Mouse (Mus musculus) midbrain, embryonic 13.5 days (tissue): ENCODE data around the gene Eif2b5. TPM values are rescaled to one million over a fixed set of nuclear protein-coding genes. Genes with fewer than 3 reads are reported as not detected.
"Not testable (repeated sequence)": the region's sequence is repeated elsewhere in the genome, so short reads cannot be mapped to it uniquely, and the experiment has no call there.

Experiments
- ATAC-seq: fragments of 200-750 bp; cut with Nextera tagmentation; 2 replicates; pipeline ENCODE4 v1.8.0; 2017; ENCODE audit warnings: mild to moderate bottlenecking, moderate TSS enrichment, moderate library complexity
- H3K27ac ChIP-seq: fragments of 300-500 bp; sonication (generic); 2 replicates; pipeline ENCODE4 v1.5.1; 2015; ENCODE audit warnings: inconsistent platforms, mild to moderate bottlenecking, moderate library complexity
- H3K27me3 ChIP-seq: fragments of 300-500 bp; sonication (generic); 2 replicates; pipeline ENCODE4 v1.6.1; 2015; ENCODE audit warnings: mild to moderate bottlenecking, inconsistent platforms
- H3K36me3 ChIP-seq: fragments of 300-500 bp; sonication (generic); 2 replicates; pipeline ENCODE4 v1.6.1; 2015; ENCODE audit warnings: mild to moderate bottlenecking, inconsistent platforms
- H3K4me1 ChIP-seq: fragments of 300-500 bp; sonication (generic); replicated peaks from 2 replicates; pipeline ENCODE4 v1.6.1; 2015; ENCODE audit warnings: inconsistent platforms
- H3K4me2 ChIP-seq: fragments of 300-500 bp; sonication (generic); replicated peaks from 2 replicates; pipeline ENCODE4 v1.6.1; 2015; ENCODE audit warnings: moderate library complexity, mild to moderate bottlenecking, inconsistent platforms
- H3K4me3 ChIP-seq: fragments of 300-500 bp; sonication (generic); replicated peaks from 2 replicates; pipeline ENCODE4 v1.5.1; 2015; ENCODE audit warnings: mild to moderate bottlenecking, inconsistent platforms
- H3K9ac ChIP-seq: fragments of 300-500 bp; sonication (generic); replicated peaks from 2 replicates; pipeline ENCODE4 v1.6.1; 2015; ENCODE audit warnings: mild to moderate bottlenecking, inconsistent platforms
- H3K9me3 ChIP-seq: fragments of 300-500 bp; sonication (generic); 2 replicates; pipeline ENCODE4 v1.6.1; 2016; ENCODE audit warnings: mild to moderate bottlenecking, inconsistent platforms
- WGBS: fragments of 180-500 bp; shearing (Covaris S2); methylation state at CpG from one replicate; pipeline ENCODE4 v1.1.7; 2015; 5-methylcytosine and 5-hydroxymethylcytosine counted together
- polyA plus RNA-seq: library from polyadenylated mRNA; unstranded; fragments of >200 nt; fragmentation: Nextera tagmentation; extraction: Ambion mirVana; gene quantifications from 2 replicates; pipeline ENCODE4 v1.2.1, GENCODE M21; 2015

The Eif2b5 gene
- 105 and 111 TPM in 2 replicates for polyA plus RNA-seq

- Histone ChIP-seq H3K4me3 (peak within 1 kb of the TSS; percentile 87), H3K4me1 (peaks cover 20% of the 10 kb centered on the region), H3K9me3 (no peaks in the 10 kb centered on the region), H3K9ac (peak within 1 kb of the TSS; percentile 87), H3K27ac (peak within 1 kb of the TSS; percentile 79), H3K4me2 (peak within 1 kb of the TSS; percentile 87), H3K27me3 (peaks cover 14% of the 10 kb centered on the region), H3K36me3 (peaks cover 33% of the 10 kb centered on the region)
- WGBS, result 1% methylated on average over 49 of the region's 49 CpGs
- peak; percentile 97 for ATAC-seq
Observed at GRCm38 (mm10) chr16:20498677-20499475, at the start of gene Eif2b5. Gene Eif2b5, plus strand, starts transcription at chr16:20498817.

GRCm38 (mm10) chr16:20451774-20452173 lies 46.8 kb upstream of the Eif2b5 start:
- ATAC-seq, result no peak
- no peaks in the 10 kb centered on the region for H3K36me3 ChIP-seq
- H3K27me3 ChIP-seq, result no peaks in the 10 kb centered on the region
- no peak overlapping the region for H3K27ac ChIP-seq
- no peak overlapping the region for H3K9ac ChIP-seq
- WGBS, result 87% methylated on average over 6 of the region's 6 CpGs
- no peak overlapping the region for H3K4me3 ChIP-seq
- H3K4me1 ChIP-seq, result no peaks in the 10 kb centered on the region
- H3K9me3 ChIP-seq, result no peaks in the 10 kb centered on the region
- H3K4me2 ChIP-seq, result no peak overlapping the region

- H3K4me1 ChIP-seq, result no peaks in the 10 kb centered on the region
- no peak overlapping the region for H3K4me3 ChIP-seq
- H3K4me2 ChIP-seq, result no peak overlapping the region
- WGBS, result 94% methylated on average over 6 of the region's 6 CpGs
- H3K36me3 ChIP-seq, result no peaks in the 10 kb centered on the region
- no peak for ATAC-seq
- H3K27me3 ChIP-seq, result no peaks in the 10 kb centered on the region
- no peak overlapping the region for H3K9ac ChIP-seq
- H3K27ac ChIP-seq, result no peak overlapping the region
- no peaks in the 10 kb centered on the region for H3K9me3 ChIP-seq
Observed at GRCm38 (mm10) chr16:20454155-20454654, 44.4 kb upstream of the Eif2b5 start.

- WGBS, result 34% methylated on average over 1 of the region's 1 CpGs
- no peak for ATAC-seq
- H3K36me3 ChIP-seq, result no peaks in the 10 kb centered on the region
- no peak overlapping the region for H3K4me2 ChIP-seq
- no peak overlapping the region for H3K9ac ChIP-seq
- H3K4me1 ChIP-seq, result no peaks in the 10 kb centered on the region
- H3K9me3 ChIP-seq, result no peaks in the 10 kb centered on the region
- H3K27me3 ChIP-seq, result no peaks in the 10 kb centered on the region
- no peak overlapping the region for H3K27ac ChIP-seq
- no peak overlapping the region for H3K4me3 ChIP-seq
Observed at GRCm38 (mm10) chr16:20456106-20456505, 42.5 kb upstream of the Eif2b5 start.

DNA sequence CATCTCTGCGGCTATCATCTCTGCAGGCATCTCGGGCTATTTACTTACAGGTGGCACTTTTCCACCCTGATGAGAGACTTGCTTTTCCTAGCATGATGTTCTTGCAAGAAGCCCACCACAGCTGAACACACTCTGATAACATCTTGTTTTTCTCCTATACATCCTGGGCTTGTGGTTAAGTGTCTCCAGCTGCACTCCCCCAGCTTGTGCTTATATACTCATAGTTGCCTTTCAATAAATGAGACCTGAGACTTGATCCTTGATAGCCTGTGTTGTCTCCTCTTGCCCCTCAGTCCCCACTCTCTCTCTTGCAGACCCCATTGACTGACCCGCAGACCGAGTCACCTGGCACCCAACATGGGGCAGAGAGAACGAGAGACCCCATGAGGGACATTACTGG lies 39.9 kb upstream of the Eif2b5 start:
- not testable (repeated sequence) for ATAC-seq, H3K27ac ChIP-seq, H3K27me3 ChIP-seq, H3K9me3 ChIP-seq, H3K36me3 ChIP-seq, H3K4me3 ChIP-seq, H3K4me2 ChIP-seq, H3K4me1 ChIP-seq, H3K9ac ChIP-seq
- WGBS, result 95% methylated on average over 5 of the region's 5 CpGs

GRCm38 (mm10) chr16:20464725-20465124 lies 33.9 kb upstream of the Eif2b5 start:
- ATAC-seq, result no peak

GRCm38 (mm10) chr16:20470981-20471380 lies 27.6 kb upstream of the Eif2b5 start:
- H3K4me3 ChIP-seq, result no peak overlapping the region
- WGBS, result 90% methylated on average over 2 of the region's 2 CpGs
- H3K27ac ChIP-seq, result no peak overlapping the region
- H3K4me2 ChIP-seq, result no peak overlapping the region
- H3K27me3 ChIP-seq, result no peaks in the 10 kb centered on the region
- no peak overlapping the region for H3K9ac ChIP-seq
- no peaks in the 10 kb centered on the region for H3K4me1 ChIP-seq
- ATAC-seq, result no peak
- no peaks in the 10 kb centered on the region for H3K36me3 ChIP-seq
- no peaks in the 10 kb centered on the region for H3K9me3 ChIP-seq

More at GRCm38 (mm10) chr16:20464725-20465124, 33.9 kb upstream of the Eif2b5 start:
- H3K4me3 ChIP-seq, result no peak overlapping the region
- no peaks in the 10 kb centered on the region for H3K9me3 ChIP-seq
- H3K36me3 ChIP-seq, result no peaks in the 10 kb centered on the region
- no peak overlapping the region for H3K27ac ChIP-seq
- no peaks in the 10 kb centered on the region for H3K4me1 ChIP-seq
- no peak overlapping the region for H3K9ac ChIP-seq
- no peaks in the 10 kb centered on the region for H3K27me3 ChIP-seq
- H3K4me2 ChIP-seq, result no peak overlapping the region

GRCm38 (mm10) chr16:20471686-20472085 lies 26.9 kb upstream of the Eif2b5 start:
- 74% methylated on average over 1 of the region's 1 CpGs for WGBS
- no peak overlapping the region for H3K4me3 ChIP-seq
- no peak overlapping the region for H3K27ac ChIP-seq
- no peaks in the 10 kb centered on the region for H3K27me3 ChIP-seq
- H3K4me1 ChIP-seq, result no peaks in the 10 kb centered on the region
- H3K36me3 ChIP-seq, result no peaks in the 10 kb centered on the region
- no peak overlapping the region for H3K9ac ChIP-seq
- no peak for ATAC-seq
- H3K4me2 ChIP-seq, result no peak overlapping the region
- no peaks in the 10 kb centered on the region for H3K9me3 ChIP-seq

- Histone ChIP-seq H3K27me3 (no peaks in the 10 kb centered on the region), H3K9ac (no peak overlapping the region), H3K9me3 (no peaks in the 10 kb centered on the region), H3K4me3 (no peak overlapping the region), H3K4me1 (no peaks in the 10 kb centered on the region), H3K36me3 (no peaks in the 10 kb centered on the region), H3K27ac (no peak overlapping the region), H3K4me2 (no peak overlapping the region)
- no peak for ATAC-seq
- WGBS, result 63% methylated on average over 1 of the region's 1 CpGs
Observed at GRCm38 (mm10) chr16:20473748-20474147, 24.9 kb upstream of the Eif2b5 start.

DNA sequence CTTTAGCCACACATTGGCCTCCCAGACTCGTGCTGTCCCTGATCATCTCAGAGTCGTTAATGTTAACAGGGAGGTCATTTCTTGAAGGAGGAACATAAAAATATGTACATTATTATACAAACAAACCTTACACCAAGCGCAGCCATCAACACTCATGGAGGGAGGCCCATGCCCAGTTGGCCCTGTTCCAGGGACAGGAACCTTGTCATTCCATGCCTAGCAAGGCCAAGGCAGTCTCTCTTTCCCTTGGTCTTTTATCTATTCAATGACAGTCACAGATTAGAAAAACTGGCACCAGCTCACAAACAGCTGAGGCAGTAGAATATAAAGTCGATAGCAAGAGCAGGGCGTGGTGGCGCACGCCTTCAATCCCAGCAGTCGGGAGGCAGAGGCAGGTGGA lies 24.4 kb upstream of the Eif2b5 start:
- Histone ChIP-seq H3K4me2 (no peak overlapping the region), H3K27ac (no peak overlapping the region), H3K27me3 (no peaks in the 10 kb centered on the region), H3K9me3 (no peaks in the 10 kb centered on the region), H3K4me3 (no peak overlapping the region), H3K4me1 (no peaks in the 10 kb centered on the region), H3K9ac (no peak overlapping the region), H3K36me3 (no peaks in the 10 kb centered on the region)
- no peak for ATAC-seq
- WGBS, result 93% methylated on average over 8 of the region's 8 CpGs

- Histone ChIP-seq H3K27me3 (no peaks in the 10 kb centered on the region), H3K4me3 (no peak overlapping the region), H3K36me3 (no peaks in the 10 kb centered on the region), H3K27ac (no peak overlapping the region), H3K9me3 (no peaks in the 10 kb centered on the region), H3K4me1 (no peaks in the 10 kb centered on the region), H3K9ac (no peak overlapping the region), H3K4me2 (no peak overlapping the region)
- ATAC-seq, result no peak
- 89% methylated on average over 6 of the region's 6 CpGs for WGBS
Observed at GRCm38 (mm10) chr16:20474786-20475185, 23.8 kb upstream of the Eif2b5 start.

GRCm38 (mm10) chr16:20475335-20475734 lies 23.3 kb upstream of the Eif2b5 start:
- Histone ChIP-seq H3K36me3 (no peaks in the 10 kb centered on the region), H3K4me2 (no peak overlapping the region), H3K27ac (no peak overlapping the region), H3K4me3 (no peak overlapping the region), H3K9ac (no peak overlapping the region), H3K4me1 (no peaks in the 10 kb centered on the region), H3K27me3 (no peaks in the 10 kb centered on the region), H3K9me3 (no peaks in the 10 kb centered on the region)
- no peak for ATAC-seq
- 90% methylated on average over 1 of the region's 1 CpGs for WGBS

DNA sequence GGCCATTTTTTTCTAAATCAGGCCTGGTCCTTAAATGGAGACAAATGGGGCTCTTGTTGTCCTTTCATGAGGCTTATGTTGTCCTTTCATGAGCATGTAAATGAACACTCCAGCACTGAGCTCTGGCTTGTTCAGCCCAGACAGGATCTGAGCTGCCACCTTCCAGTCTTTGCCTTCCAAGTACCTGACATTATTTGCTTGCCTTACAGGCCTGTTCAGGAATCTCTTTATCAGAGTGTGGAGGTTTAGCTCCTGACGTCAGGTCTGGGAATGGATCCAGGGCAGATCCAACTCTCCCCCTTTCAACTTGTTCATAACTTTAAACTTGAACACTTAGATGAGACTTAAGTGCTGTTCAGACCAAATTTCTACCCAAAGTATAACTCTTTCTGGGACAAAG lies 21.8 kb upstream of the Eif2b5 start:
- no peaks in the 10 kb centered on the region for H3K27me3 ChIP-seq
- no peak overlapping the region for H3K27ac ChIP-seq
- H3K36me3 ChIP-seq, result no peaks in the 10 kb centered on the region
- no peaks in the 10 kb centered on the region for H3K9me3 ChIP-seq
- H3K4me1 ChIP-seq, result no peaks in the 10 kb centered on the region
- no peak overlapping the region for H3K4me3 ChIP-seq
- 81% methylated on average over 1 of the region's 1 CpGs for WGBS
- no peak for ATAC-seq
- H3K4me2 ChIP-seq, result no peak overlapping the region
- H3K9ac ChIP-seq, result no peak overlapping the region
